Mouse (Mus musculus) bone marrow, adult 2 months (tissue): ENCODE data around the gene Olfr380. TPM values are rescaled to one million over a fixed set of nuclear protein-coding genes. Genes with fewer than 3 reads are reported as not detected.

ENCODE experiments used
- H3K27ac ChIP-seq: fragments of 200-500 bp; 2 replicates; pipeline ENCODE4 v1.5.1; 2012; ENCODE audit warnings: low read depth, mild to moderate bottlenecking, control low read depth, inconsistent platforms, low read length; ENCODE audit not compliant: control insufficient read depth, poor library complexity, insufficient read depth
- H3K4me1 ChIP-seq: fragments of 200-500 bp; 2 replicates; pipeline ENCODE4 v1.6.1; 2011; ENCODE audit warnings: low read length; ENCODE audit not compliant: control insufficient read depth, insufficient read depth
- H3K4me3 ChIP-seq: fragments of 200-500 bp; replicated peaks from 2 replicates; pipeline ENCODE3; 2011; ENCODE audit warnings: mild to moderate bottlenecking, low read depth, low read length, control low read depth; ENCODE audit not compliant: control insufficient read depth
- CTCF ChIP-seq: fragments of 200-500 bp; IDR thresholded peaks from 2 replicates; pipeline ENCODE4 v1.5.1; 2011; ENCODE audit warnings: low read length, control low read depth; ENCODE audit not compliant: control insufficient read depth, insufficient read depth
- POLR2A ChIP-seq: fragments of 200-500 bp; IDR thresholded peaks from 2 replicates; pipeline ENCODE4 v1.6.1; 2011; ENCODE audit warnings: low read depth, mild to moderate bottlenecking, control low read depth, low read length, borderline replicate concordance; ENCODE audit not compliant: control insufficient read depth
- WGBS: fragments of 180-500 bp; shearing (Covaris S2); methylation state at CpG from one replicate; pipeline ENCODE4 v1.1.7; 2018; 5-methylcytosine and 5-hydroxymethylcytosine counted together
- polyA plus RNA-seq: library from polyadenylated mRNA; stranded (reverse); fragments of >200 nt; gene quantifications from 2 replicates; pipeline ENCODE4 v1.2.4, GENCODE M21; 2011; ENCODE audit warnings: low replicate concordance; ENCODE audit not compliant: missing spikeins, insufficient read depth, insufficient read length

Gene Olfr380
- not detected in 2 replicates for polyA plus RNA-seq

GRCm38 (mm10) chr11:73457408-73457807 lies at the start of gene Olfr380:
Gene Olfr380 (minus strand): TSS chr11:73457508.
- no peak within 1 kb of the TSS for H3K4me3 ChIP-seq
- TF ChIP-seq POLR2A (no peak), CTCF (no peak)
- WGBS, result 84% methylated on average over 1 of the region's 1 CpGs

DNA sequence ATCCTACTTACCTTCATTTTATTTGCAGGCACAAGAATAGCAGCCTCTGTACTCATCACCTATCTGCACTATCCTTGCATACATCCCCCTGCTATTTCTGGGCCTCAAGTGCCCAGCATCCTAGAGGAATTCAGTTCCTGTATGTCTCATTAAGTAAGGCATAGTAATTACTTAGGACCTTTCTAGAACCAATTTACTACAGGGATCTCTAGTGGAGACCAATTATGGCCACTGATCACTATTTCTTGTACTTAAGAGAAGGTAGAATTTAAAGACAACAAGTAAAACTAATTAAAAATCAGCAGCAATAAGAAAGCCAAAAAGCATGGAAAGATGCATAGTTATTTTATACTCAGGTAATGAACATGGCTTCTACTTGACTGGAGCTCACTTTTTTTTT lies 34.2 kb upstream of the Olfr380 start, which contains the start of gene Olfr381:
TSS of gene Olfr381 (minus strand) at position 101 of the 400 bp plus-strand sequence.
- TF ChIP-seq CTCF, result no peak
- TF ChIP-seq POLR2A, result no peak
- Histone ChIP-seq H3K4me3 (no peak within 1 kb of the TSS), H3K4me1 (no peaks in the 10 kb centered on the region), H3K27ac (no peak within 1 kb of the TSS)

More at GRCm38 (mm10) chr11:73457408-73457807, at the start of gene Olfr380:
- Histone ChIP-seq H3K27ac (no peak within 1 kb of the TSS), H3K4me1 (no peaks in the 10 kb centered on the region)

DNA sequence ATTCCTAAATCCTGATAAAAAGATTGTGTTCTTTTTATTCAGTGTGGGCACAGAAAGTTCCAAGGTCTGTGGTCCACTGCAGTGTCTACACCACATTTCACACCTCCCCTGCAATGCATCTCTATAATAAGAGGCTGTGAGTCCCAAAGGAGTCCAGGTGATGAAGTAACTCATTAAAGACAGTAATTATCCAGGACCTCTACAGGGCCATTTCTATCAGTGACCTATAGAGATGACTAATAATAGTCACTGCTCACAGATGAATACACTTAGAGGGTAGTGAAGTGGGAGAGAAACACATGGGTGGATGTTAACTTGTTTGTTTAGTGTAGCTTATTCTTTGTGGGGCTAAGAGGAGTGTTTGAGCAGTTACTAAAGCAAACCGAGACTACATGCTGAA lies 28.9 kb downstream of the Olfr380 start, which contains the start of gene Olfr378:
TSS of gene Olfr378 (minus strand) at position 101 of the 400 bp plus-strand sequence.
- WGBS, result 81% methylated on average over 1 of the region's 1 CpGs
- no peak within 1 kb of the TSS for H3K4me3 ChIP-seq
- H3K4me1 ChIP-seq, result no peaks in the 10 kb centered on the region
- TF ChIP-seq CTCF (no peak), POLR2A (no peak)
- H3K27ac ChIP-seq, result no peak within 1 kb of the TSS

Other genes with a start within 250 kb of the Olfr380 start
- not detected in 2 replicates for gene Trpv1, start 223.2 kb downstream of the Olfr380 start, polyA plus RNA-seq
- gene Trpv3, start 190.1 kb downstream of the Olfr380 start, polyA plus RNA-seq, result not detected in 2 replicates
- 1.7 and 2.0 TPM in 2 replicates for gene Aspa, start 127.9 kb downstream of the Olfr380 start, polyA plus RNA-seq
- not detected in 2 replicates for gene Gm49340, start 127.8 kb downstream of the Olfr380 start, polyA plus RNA-seq
- gene Spata22, start 127.8 kb downstream of the Olfr380 start, polyA plus RNA-seq, result not detected in 2 replicates
- not detected in 2 replicates for gene Olfr20, start 106.7 kb downstream of the Olfr380 start, polyA plus RNA-seq
- gene Olfr376, start 86.3 kb downstream of the Olfr380 start, polyA plus RNA-seq, result not detected in 2 replicates
- not detected in 2 replicates for gene Olfr1, start 57.9 kb downstream of the Olfr380 start, polyA plus RNA-seq
- not detected in 2 replicates for gene Olfr378, start 29.0 kb downstream of the Olfr380 start, polyA plus RNA-seq
- gene Olfr381, start 34.1 kb upstream of the Olfr380 start, polyA plus RNA-seq, result 0.36 TPM in 1 of 2 replicates, not detected in the other
- not detected in 2 replicates for gene Olfr382, start 59.7 kb upstream of the Olfr380 start, polyA plus RNA-seq
- gene Olfr385, start 135.5 kb upstream of the Olfr380 start, polyA plus RNA-seq, result not detected in 2 replicates
- not detected in 2 replicates for gene Olfr384, start 141.1 kb upstream of the Olfr380 start, polyA plus RNA-seq
- not detected in 2 replicates for gene Zfp735, start 231.3 kb upstream of the Olfr380 start, polyA plus RNA-seq